In genomic region chr14:23706837-23707236, GRCm38 (mm10) we compare ENCODE assay signal across 16 mouse cellular contexts.
DNase-seq lines count a peak whose midpoint lies in the region; ATAC-seq and TF ChIP-seq lines count a peak whose summit lies in the region.
"Had no signal": no experiment of that assay in that cellular context is flagged by ENCODE, and none has a peak within 500 bp of the region (broad histone marks: within the 10 kb centered on the region; RNA-seq: fewer than 3 reads in every experiment).

No protein-coding gene starts in this region.

- H3K9me3 ChIP-seq in midbrain, embryonic 11.5 days (ENCODE audit: control insufficient read depth, low read length) = no peaks in the 10 kb centered on the region
- H3K9me3 ChIP-seq: hindbrain, embryonic 13.5 days; neural tube, embryonic 12.5 days had no signal

- no peak for TF ChIP-seq POLR2A in lung, adult 2 months (IDR thresholded peaks at IDR 0.05; ENCODE audit: borderline replicate concordance, extremely low read depth, low read depth, low read length)

- WGBS in lung, adult 2 months = 67% methylated on average over 10 of the region's 10 CpGs
- WGBS in midbrain, embryonic 11.5 days = 86% methylated on average over 10 of the region's 10 CpGs

- ATAC-seq in midbrain, embryonic 11.5 days (ENCODE audit: low FRiP score) = no peak
- ATAC-seq: activated CD4-positive, CD25-positive, alpha-beta regulatory T cell, adult 4 months; forebrain, embryonic 16.5 days had no signal

- TF ChIP-seq CTCF in lung, adult 2 months (IDR thresholded peaks at IDR 0.05; ENCODE audit: insufficient read depth, low read length) = no peak

- H3K36me3 ChIP-seq in midbrain, embryonic 11.5 days (ENCODE audit: control insufficient read depth, insufficient read depth, low read length) = no peaks in the 10 kb centered on the region
- H3K36me3 ChIP-seq: hindbrain, embryonic 13.5 days; neural tube, embryonic 12.5 days had no signal

- peak; percentile 4 to 7 for DNase-seq in lung, adult 18-20 months
- no peak for DNase-seq in lung, adult 2 months
- peak; percentile 54 for DNase-seq in gastrocnemius, postnatal 25 days
- peak; percentile 24 for DNase-seq in lung, postnatal 14 days
- DNase-seq in frontal cortex, adult 2 months (ENCODE audit: extremely low spot score in 1 of 2, low spot score in 1 of 2) = no peak
- no peak for DNase-seq in layer of hippocampus, adult 18-20 months (ENCODE audit: low spot score in 2 of 2)
- DNase-seq in midbrain, embryonic 11.5 days (ENCODE audit: low spot score, missing footprints) = no peak
- DNase-seq: cerebellum, adult 11-12 months; heart, adult 18-20 months; kidney, adult 18-20 months; layer of hippocampus, adult 9-11 months; midbrain, embryonic 14.5 days had no signal

- H3K27ac ChIP-seq in midbrain, embryonic 11.5 days (ENCODE audit: low read depth, low read length) = no peak overlapping the region
- H3K27ac ChIP-seq: hindbrain, embryonic 13.5 days; neural tube, embryonic 12.5 days had no signal

- no peak overlapping the region for H3K9ac ChIP-seq in midbrain, embryonic 11.5 days (ENCODE audit: low read length)
- H3K9ac ChIP-seq: hindbrain, embryonic 13.5 days; neural tube, embryonic 12.5 days had no signal

- H3K4me3 ChIP-seq in lung, adult 2 months (replicated peaks; ENCODE audit: extremely low read depth, low read depth, low read length) = no peak overlapping the region
- no peak overlapping the region for H3K4me3 ChIP-seq in midbrain, embryonic 11.5 days (ENCODE audit: low read depth, low read length)
- H3K4me3 ChIP-seq: hindbrain, embryonic 13.5 days; neural tube, embryonic 12.5 days had no signal

- no peaks in the 10 kb centered on the region for H3K4me1 ChIP-seq in lung, adult 2 months (ENCODE audit: control insufficient read depth, insufficient read depth, low read length)
- peaks cover 2% of the 10 kb centered on the region; the same call in 1 of the 2 replicates for H3K4me1 ChIP-seq in midbrain, embryonic 11.5 days (ENCODE audit: control insufficient read depth, insufficient read depth, low read length)

- H3K4me2 ChIP-seq in midbrain, embryonic 11.5 days = no peak overlapping the region
- H3K4me2 ChIP-seq: hindbrain, embryonic 13.5 days; neural tube, embryonic 12.5 days had no signal

- H3K27me3 ChIP-seq in midbrain, embryonic 11.5 days (ENCODE audit: control insufficient read depth, insufficient read depth, low read length) = no peaks in the 10 kb centered on the region
- H3K27me3 ChIP-seq: hindbrain, embryonic 13.5 days; neural tube, embryonic 12.5 days had no signal

Comparison
In these comparisons a context has a peak if more than half of its experiments do, and no peak if none do; other contexts are left out.
1. DNase-seq: peak in lung, adult 18-20 months (2 of 2), gastrocnemius, postnatal 25 days (single experiment) and lung, postnatal 14 days (single experiment); none in lung, adult 2 months (single experiment), frontal cortex, adult 2 months (0 of 2), layer of hippocampus, adult 18-20 months (0 of 2) and midbrain, embryonic 11.5 days (single experiment).